Mouse (Mus musculus) cerebellum, postnatal 36 days (tissue): ENCODE data around the gene Tspan15.

Experiments
- DNase-seq, 2 experiments: peaks; one replicate each; pipeline ENCODE4 v3.0.0; 2021 to 2022; ENCODE audit warnings: mixed read lengths in 2 of 2

The Tspan15 gene

DNA sequence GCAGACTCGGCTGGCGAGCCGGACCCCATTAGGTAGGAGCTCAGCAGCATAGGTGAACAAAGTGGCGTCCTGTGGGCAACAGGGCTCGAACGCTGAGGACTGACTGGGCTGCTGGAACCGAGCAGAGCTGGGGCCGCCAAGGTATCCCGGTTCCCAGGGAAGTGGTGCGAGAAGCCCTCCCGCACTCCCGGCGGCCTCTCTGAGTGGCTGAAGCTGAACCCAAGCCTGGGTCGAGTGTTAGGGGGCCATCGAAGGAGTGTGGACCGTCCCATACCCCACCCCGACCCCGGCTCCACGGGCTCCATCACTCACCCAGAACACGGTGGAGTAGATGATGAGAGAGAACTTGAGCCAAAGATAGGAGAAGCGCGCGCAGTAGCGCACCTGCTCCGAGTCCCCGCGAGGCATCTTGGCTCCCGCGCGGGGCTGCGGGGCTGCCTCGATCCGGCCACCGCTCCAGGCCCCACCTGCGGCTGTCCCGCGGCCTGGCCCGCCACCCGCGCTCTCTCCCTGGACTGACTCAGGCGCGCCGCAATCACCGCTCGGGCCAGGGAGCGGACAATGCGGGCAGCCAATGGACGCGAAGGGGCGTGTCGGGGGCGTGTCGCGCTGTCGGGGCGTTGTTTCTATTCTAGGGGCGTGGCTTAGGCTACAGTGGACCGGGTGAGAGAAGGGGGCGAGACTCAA is at the start of gene Tspan15:
Gene Tspan15 (minus strand): TSS at position 544 of the 687 bp plus-strand sequence.
- DNase-seq = peak; percentile 93 to 96

DNA sequence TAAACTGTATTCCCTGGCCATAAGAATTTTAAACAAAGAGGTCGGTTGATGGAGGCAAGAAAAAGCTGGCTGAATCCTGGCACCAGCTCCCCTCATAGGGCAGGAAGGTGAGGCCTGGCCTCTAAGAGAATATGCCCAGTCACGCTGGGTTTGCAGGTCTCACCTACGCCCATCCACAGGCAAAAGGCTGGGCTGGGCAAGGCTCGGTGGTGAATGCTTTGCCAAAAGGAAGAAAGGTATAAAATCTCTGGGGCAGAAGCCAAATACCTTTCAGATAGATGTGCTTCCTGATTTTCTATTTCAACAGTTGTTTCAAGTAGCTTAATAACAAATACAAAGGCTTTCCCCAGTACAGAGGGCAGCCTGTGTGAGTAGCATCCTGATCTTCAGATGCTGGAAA is 48.6 kb upstream of the Tspan15 start:
- DNase-seq = no peak

DNA sequence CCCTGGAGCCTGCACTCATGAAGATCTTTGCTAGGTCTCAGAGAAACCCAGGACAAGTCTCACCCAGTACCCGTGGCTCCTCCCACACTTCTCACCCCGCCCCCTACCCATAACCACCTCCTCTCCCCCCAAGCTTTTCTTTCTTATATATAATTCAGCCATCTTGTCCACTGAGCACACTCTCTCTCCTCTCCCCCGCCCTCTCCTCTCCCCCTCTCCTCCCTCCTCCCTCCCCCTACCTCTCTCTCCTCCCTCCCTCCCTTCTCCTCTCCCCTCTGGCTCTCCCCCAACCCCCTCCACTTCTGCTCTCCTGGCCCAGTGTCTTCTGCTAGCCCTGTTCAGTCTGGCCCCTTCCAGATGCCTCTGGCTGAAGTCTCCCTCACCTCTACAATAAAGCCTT is 48.0 kb upstream of the Tspan15 start:
- no peak for DNase-seq

DNA sequence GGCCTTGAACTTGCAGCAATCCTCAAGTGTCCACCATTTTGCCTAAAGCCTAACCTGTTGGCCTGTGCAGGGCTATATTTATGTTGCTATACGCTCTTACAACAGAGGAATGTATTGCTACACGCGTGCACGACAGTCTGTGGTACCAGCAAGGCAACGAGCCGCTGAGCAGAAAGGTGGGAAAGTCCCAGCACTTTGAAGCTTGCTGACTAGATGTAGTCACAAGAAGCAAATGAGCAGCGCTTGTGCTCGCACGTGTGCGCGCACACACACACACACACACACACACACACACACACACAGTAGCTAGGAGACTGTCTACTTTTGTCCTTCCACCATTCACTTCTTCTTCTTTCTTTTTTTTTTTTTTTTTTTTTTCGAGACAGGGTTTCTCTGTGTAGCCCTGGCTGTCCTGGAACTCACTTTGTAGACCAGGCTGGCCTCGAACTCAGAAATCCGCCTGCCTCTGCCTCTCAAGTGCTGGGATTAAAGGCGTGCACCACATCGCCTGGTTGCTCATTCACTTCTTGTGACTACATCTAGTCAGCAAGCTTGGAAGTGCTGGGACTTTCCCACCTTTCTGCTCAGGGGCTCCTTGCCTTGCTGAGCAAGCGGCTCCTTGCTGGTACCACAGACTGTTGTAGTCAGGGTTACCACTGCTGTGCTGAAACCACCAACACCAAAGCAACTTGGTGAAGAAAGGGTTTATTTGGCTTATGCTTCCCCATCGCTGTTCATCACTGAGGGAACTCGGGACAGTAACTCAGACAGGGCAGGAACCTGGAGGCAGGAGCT is 46.6 kb upstream of the Tspan15 start:
- DNase-seq = no peak

DNA sequence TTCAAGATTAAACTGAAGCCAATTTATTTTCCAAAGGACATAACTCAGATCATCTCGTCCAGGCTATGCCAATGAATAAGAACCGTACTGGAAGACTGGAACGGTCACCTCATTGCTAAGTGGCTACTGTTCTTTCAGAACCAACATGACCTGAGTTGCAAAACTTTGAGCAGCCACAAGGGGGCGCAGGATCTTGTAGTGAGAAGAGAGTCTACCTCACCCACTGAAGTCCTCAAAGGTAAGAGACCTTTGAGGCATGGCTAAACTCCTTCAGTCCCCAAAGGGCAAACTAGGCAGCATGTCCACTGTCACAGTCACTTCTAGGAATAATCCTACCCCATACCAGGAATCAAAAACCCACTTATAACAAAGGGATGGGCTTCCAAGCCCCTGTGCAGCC is 44.2 kb upstream of the Tspan15 start:
- peak; percentile 93 to 96 for DNase-seq

DNA sequence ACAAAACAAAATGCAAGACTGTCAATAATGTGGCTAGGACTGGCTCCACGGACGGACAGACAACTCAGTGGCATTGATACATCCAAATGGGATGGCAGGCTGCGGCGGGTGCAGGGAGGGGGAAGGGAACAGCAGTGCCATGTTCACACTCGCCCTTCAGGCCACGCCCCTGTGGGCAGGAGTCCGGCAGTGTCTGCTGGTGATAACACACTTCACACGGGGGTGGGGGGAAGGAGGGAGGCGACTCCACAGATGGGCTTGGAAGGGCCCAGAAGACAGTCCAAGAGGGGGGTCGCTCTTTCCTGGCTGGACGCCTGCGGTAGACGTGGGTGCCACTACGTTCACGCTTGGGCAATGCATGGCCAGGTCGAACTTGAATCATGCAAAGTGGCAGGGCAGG is 38.2 kb upstream of the Tspan15 start:
- DNase-seq = no peak

DNA sequence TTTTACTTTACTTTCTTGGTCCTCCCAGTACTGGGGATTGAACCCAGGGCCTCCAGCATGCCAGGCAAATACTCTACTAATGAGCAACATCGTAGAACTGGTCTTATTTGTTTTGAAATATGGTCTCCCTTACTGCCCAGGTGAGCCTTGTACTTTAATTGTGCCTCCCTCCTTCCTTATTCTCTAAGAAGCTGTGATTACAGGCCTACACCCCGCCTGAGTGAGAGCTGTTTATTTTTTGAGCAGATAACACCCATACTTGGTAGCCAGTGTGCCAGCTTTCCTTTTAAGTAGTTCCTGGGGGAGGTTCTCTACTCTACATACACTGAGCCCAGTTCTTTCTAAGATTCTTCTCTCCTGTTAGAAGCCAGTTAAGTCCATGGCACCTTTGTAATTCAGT is 33.2 kb upstream of the Tspan15 start:
- no peak for DNase-seq

DNA sequence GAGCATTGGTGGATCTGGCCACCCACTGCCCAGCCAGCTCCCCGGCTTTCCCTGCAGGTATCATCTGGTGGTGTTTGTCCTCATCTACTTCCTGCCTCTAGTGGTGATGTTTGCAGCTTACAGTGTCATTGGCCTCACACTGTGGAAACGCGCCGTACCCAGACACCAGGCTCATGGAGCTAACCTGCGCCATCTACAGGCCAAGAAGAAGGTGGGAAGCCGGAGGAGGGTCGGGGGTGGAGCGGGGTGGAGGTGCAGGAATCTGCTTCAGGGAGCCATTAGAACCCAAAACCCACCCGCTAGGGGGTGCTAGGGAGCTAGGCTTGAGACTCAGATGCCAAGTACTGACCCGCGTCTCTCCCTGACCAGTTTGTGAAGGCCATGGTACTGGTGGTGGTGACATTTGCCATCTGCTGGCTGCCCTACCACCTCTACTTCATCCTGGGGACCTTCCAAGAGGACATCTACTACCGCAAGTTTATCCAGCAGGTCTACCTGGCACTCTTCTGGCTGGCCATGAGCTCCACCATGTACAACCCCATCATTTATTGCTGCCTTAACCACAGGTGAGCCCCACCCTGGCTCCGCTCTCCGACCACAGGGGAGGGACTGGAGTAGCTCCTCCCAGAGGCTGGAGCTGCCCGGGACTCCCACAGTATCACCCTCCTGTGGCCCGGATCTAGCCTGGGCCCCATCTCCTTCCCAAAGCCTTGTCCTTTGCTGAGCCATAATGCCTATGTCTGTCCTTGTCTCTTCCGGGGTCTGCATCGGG is 30.2 kb upstream of the Tspan15 start:
- peak; percentile 70 to 74 for DNase-seq

DNA sequence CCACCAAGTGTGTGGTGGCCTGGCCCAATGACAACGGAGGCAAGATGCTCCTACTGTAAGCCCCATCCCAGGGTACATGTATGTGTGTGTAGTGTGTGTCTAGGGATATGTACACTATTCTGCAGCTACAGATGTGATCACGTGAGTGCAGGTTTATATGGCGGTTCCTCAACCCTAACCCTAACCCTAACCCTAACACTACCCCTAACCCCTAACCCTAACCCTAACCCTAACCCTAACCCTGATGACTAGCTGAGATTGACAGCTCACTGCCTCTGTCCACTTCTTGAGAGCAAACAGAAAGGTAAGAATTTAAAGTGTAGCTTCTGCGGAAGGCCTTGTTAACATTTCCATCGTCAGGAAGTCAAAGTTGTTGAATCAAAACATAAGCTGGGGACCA is 27.2 kb upstream of the Tspan15 start:
- no peak for DNase-seq

DNA sequence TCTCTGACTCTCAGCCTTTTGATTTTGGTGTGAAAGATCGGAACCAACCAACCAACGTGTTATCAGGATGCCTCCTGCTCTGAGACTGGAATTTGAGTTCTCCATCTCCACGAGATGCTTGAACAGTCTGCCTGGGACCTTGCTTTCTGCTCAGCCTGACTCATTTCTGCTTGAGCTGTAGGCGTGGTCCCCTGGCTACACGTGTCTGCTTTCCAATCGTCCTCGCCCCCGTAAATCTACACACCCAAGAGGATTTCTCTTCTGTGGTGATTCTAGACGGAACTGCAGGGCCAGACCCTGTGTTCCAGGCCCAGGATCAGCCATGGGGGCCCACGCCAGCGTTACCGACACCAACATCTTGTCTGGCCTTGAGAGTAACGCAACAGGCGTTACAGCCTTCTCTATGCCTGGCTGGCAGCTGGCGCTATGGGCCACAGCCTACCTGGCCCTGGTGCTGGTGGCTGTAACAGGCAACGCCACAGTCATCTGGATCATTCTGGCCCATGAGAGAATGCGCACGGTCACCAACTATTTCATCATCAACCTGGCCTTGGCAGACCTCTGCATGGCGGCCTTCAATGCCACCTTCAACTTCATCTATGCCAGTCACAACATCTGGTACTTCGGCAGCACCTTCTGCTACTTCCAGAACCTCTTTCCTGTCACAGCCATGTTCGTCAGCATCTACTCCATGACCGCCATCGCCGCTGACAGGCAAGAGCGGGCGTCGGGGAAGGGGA is 21.6 kb upstream of the Tspan15 start:
- no peak for DNase-seq

DNA sequence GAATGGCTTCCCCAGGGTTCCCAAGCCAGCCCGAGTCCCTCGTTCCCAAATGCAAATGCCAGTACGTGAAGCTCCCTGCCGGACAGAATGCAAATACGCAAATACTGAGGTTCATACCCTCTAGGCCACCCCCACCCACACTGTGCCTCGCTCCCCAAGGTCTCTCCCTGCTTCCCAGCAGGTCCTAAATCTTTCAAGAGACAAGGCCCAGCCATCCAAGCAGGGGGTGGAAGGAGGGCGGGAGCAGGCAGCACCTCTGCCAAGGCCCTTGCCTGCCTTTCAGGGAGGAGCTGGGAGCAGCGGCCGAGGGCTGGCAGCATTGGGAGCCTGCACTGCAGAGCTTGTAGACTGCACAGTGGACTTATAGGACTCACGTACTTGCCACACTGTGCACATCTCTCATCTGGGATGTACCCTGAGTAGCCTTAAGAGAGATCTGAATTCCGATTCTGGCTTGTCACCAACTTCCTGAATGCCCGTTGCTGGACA is 21.0 kb upstream of the Tspan15 start, which contains the start of gene Tacr2:
Gene Tacr2 (plus strand): TSS at position 439 of the 489 bp plus-strand sequence.
- DNase-seq = no peak

DNA sequence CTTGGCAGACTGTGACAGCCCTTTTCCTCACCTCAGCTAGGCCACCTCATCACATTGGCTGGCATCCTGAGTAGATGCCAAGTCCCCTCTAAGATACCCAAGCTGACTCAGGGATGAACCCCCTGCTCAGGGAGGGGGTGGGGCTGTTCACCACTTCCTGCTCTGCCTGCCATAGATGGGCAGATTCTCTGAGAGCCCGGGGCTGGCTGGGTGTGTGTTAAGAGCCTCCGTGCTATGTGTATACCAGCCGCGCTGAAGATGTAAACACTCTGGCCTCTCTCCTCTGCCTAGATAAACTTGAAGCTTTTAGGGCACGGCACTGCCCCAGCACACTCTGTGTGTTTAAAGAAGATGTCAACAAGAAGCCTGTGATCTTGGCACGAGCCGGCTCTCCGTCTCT is 16.8 kb upstream of the Tspan15 start:
- no peak for DNase-seq

DNA sequence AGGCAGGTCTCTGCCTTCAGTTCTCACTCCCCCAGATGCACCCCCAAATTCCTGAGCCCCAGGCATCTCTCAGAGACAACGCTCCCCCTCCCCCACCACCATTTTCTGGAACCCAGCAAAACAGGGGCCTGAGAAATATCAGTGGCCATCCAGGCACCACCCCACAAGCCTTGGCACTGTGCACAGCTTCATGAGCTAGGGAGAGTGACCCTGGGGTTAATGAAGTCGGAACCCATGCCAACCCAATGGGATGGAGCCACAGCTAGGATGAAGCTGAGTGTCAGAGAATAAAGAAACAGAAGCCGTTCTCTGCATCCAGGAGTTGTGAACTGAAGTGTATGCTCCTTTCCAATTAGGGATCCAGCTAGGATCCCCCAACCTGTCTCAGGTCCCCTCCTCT is 16.1 kb upstream of the Tspan15 start:
- DNase-seq = no peak

DNA sequence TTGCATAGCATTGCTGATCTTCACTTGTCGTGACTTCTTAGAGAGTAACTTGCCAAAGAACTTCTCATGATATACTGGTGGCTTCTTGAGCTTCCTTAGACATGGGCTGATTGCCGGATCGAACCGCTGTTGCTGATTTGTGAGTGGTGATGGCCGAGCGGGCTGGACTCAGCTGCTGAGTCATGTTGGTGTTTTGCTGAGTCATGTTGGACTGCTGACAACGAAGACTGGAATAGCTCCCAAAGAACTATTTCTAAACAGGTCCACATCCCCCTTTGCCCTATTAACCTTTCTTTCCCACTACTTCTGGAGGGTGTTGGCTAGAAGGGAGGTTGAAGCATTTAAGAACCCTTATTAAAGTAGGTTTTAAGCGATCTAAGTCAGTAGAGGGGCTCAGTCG is 13.0 kb upstream of the Tspan15 start:
- DNase-seq = no peak

DNA sequence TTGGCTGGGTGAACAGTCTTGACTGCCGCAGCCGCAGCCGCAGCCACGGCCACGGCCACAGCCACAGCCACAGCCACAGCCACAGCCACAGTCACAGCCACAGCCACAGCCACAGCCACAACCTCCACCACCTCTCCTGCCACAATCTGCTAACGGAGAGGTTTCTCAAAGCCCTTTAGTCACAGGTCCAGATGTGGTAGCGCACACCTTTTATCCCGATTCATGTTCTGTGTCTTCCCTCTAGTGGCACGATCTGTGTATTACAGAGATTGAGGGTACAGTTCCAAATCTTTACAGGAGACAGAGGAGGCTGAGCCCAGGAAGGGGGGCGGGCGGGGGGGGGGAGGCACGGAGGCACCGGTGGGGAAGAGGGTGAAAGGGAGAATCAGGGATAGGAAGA is 11.8 kb upstream of the Tspan15 start:
- DNase-seq = peak; percentile 38 to 70

DNA sequence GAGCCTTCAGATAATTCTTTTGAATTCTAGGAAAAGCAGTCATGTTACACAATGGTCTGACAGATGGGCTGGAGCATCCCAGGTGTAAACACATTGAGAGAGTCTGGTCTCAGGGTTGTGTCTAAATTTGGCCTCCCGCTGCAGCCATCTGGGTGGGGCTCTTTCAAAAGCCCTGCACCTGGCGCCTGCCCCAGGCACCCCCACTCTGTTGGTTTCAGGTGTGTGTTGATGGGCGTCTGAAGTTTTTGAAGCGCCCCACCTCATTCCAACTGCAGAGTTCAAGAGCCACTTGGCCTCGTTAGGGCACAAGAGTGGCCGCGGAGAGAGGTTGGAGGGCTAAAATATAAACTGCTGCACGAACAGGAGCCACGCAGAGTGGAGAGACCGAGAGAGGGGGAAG is 11.3 kb upstream of the Tspan15 start:
- no peak for DNase-seq

DNA sequence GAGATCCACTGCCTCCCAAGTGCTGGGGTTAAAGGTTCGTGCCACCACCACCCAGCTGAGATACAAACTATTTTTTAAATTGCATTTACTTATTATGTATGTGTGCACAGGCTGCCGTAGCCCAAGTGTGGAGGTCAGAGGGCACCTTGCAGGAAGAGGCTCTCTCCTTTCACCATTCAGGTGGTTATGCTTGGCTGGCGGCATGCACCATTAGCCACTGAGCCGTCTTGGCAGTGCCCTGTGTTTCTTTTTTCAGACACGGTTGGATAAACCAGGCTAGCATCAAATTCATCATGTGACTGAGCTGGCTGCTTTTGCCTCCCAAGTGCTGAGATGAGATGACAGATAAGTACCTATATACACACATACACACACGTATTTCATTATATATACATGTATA is 8.2 kb upstream of the Tspan15 start:
- peak in 1 of 2 experiments; percentile 44 for DNase-seq

DNA sequence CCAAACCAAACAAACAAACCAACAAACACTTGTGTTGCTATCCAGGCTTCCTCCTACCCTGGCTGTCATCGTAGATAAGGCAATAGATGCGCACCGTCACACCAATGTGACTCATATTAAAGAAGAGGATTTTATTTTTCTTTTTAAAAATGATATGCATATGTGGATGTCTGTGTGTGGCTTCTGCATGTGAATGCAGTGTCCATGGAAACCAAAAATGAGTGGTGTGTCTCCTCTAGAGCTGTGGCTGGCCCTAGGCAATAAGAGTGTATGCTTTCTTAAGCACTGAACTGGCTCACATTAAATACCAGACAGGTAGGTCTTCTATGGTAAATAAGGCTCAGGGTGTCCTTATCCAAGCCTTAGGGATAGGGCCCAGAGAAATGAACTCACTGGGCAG is 7.6 kb upstream of the Tspan15 start:
- DNase-seq = no peak

DNA sequence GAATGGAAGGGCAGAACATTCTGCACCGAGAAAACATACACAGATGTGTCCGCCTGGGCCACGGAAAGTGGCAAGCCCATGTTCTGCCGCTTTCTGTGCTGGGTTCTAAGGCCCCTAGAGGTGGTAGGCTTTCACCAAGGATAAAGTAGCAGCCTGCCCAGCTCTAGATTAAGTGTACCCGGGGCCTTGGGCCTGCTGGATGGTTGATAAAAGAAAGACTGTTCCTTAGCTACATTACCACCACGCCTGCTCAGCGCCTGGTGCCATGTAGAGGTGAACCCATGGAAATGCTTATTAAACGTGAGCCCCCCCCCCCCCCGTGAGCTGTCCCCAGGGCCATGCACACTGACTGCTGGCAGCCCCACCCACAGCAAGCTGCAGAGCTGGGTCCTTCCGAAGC is 6.2 kb upstream of the Tspan15 start:
- DNase-seq = no peak

DNA sequence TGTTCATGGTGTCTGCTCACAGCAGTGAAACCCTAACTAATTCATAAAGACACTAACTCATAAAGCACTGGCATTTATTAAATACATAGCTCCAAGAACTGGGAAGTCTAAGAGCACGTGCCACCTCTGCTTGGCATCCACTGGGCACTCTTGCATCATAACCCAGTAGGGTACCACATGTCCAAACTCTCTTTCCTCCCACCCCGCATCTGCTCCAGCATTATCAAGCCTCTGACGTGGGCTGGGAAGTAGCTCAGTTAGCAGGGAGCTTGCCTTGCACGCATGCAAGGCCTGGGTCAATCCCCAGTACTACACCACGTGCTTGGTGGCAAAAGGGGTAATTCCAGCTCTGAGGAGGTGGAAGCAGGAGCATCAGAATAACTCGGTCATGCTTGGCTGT is 5.1 kb upstream of the Tspan15 start:
- no peak for DNase-seq

DNA sequence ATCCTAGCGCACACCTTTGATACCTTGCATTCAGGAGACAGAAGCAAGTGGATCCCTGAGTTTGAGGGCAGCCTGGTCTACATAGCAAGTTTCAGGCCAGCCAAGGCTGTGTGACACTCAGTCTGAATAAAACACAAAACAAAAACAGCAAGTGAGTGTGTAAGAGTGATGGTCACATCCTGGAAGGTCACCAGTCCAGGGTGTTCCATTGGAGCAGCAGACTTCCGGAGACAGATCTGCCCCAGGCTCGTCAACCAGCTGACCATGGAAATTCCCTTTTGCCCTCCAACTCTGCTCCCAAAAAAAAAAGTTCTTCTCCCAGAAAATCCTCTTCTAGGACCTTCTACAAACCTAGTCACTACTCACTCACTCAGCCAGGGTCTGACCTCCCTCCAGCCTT is 760 bp upstream of the Tspan15 start:
- no peak for DNase-seq

DNA sequence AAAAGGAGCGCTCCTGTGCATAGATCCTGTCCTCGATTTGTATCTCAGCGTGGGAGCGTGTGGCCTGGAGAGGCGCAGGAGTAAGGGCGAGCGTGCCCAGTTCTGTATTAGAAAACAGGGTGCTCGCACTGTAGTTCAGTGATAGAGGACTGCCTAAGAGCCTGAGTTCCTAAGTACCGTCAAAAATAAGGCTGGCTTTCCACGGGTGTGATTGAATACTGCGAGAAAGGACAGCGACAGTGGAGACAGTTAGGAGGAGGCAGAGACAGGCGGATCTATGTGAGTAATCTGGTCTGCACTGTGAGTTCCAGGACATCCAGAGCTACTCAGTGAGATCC is 313 bp upstream of the Tspan15 start:
- no peak for DNase-seq

DNA sequence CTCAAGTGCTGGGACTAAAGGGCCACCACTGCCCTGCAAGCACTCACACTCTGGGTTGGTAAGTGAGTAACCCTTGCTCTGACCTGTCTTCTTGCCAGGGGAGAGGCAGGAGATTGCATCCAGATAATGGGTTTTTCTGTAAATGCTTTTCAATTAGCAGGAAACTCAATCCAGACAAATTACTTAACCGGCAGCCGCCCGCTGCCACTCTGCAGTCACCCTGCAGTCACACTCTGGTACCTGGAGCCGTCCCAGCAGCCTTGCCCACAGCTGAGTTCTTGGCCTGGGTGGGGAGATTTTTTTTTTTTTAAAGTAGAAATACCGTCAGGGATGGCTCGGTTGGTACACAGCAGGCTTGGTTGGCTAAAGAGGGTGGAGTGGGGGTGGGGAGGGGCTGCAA is 2.9 kb downstream of the Tspan15 start:
- DNase-seq = peak in 1 of 2 experiments; percentile 45
